Mouse (Mus musculus) gastrocnemius, adult 2 months (tissue): ENCODE results near the gene Ndufc2. TPM values are rescaled to one million over a fixed set of nuclear protein-coding genes. Genes with fewer than 3 reads are reported as not detected.

Experiments used
- DNase-seq: peaks from one replicate; pipeline ENCODE4 v3.0.0; 2022
- H3K27ac ChIP-seq: fragments of 200-600 bp; 2 replicates; pipeline ENCODE4 v1.8.1; 2022; ENCODE audit warnings: mild to moderate bottlenecking
- H3K4me3 ChIP-seq: fragments of 200-600 bp; 2 replicates; pipeline ENCODE4 v1.8.1; 2022; ENCODE audit warnings: mild to moderate bottlenecking, moderate library complexity
- CTCF ChIP-seq: fragments of 200-600 bp; IDR thresholded peaks from 2 replicates; pipeline ENCODE4 v1.8.1; 2022; ENCODE audit warnings: antibody characterized with exemption, mild to moderate bottlenecking, moderate library complexity
- intact Hi-C: fragments of 180-260 bp; cut with DNase I; formaldehyde crosslinking; loops from one replicate; pipeline ENCODE4 v1.15.1; 2025
- long read RNA-seq, 2 experiments: library from polyadenylated mRNA; stranded (forward); transcript quantifications; one replicate each; pipeline ENCODE4 v2.0.0; 2021
- total RNA-seq, 2 experiments: library from RNA; stranded (reverse); gene quantifications; 2 replicates each; pipeline ENCODE4 v1.2.3; 2021

Gene Ndufc2
- 100 to 1,000 TPM; 254 to 341 TPM for total RNA-seq
- long read RNA-seq, experiment 1, transcript Ndufc2-201 (3 exons, 683 nt): major isoform, 172 of 172 reads
- long read RNA-seq, experiment 1, partial matches to known transcripts: 0 of 172 reads
- long read RNA-seq, experiment 1, other reads (novel, unspliced or antisense): 0 of 172 reads
- long read RNA-seq, experiment 2, transcript Ndufc2-201 (3 exons, 683 nt): major isoform, 243 of 243 reads
- long read RNA-seq, experiment 2, partial matches to known transcripts: 0 of 243 reads
- long read RNA-seq, experiment 2, other reads (novel, unspliced or antisense): 0 of 243 reads

DNA sequence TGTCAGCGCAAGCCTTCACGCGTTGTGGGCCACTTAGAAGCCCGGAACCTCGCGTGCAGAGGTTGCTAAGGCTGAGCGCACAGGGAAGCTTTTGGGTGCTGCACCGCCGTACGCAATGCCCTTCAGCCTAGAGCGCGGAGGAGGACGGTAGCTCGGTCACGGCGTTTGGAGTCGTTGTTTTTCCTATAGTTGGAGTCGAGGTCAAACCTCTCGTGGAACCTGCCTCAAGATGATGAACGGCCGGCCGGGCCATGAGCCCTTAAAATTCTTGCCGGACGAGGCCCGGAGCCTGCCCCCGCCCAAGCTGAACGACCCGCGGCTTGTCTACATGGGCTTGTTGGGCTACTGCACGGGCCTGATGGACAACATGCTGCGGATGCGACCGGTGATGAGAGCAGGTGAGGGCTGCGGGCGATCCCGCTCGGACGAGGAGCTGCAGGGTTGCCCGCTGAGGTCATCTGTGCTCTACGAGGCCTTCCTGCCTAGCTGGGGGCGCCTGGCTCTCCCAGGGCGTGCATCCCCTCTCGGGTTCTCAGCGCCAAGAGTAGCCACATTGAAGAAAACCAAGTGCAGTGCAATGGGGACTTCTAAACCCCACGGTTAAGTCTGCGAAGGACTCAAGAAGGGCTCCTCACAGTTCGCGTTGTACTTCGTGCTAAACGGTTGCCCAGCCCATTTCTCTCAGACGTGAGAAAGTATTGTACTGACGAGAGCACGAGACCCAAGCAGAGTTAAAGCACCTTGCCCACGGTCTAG is at the start of gene Ndufc2:
Gene Ndufc2, plus strand, starts transcription at position 44 of the 756 bp plus-strand sequence.
- peak; percentile 87 for DNase-seq
- intact Hi-C loops: no loop called here
- Histone ChIP-seq H3K4me3 (peak within 1 kb of the TSS; percentile 85), H3K27ac (peak within 1 kb of the TSS; percentile 96)
- no peak for TF ChIP-seq CTCF

DNA sequence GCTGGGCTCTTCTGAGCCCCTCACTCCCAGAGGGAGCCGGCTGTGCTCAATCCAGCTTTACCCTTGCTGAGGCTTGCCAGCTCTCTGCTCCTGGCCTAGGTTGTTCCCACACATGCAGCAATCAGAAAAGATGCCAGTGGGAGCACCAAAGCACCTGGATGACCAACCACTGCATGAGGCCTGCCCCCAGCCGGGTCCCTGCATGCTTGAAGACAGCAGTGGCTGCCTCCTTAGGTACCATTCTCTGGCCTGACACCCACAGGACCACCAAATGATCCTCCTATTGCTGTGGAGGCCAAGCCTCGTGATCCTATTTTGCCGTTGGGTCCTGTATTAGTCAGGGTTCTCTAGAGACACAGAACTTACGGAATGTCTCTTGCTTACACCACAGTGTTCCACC is 48.9 kb upstream of the Ndufc2 start:
- no peak for TF ChIP-seq CTCF
- DNase-seq: no peak
- no peak overlapping the region for H3K27ac ChIP-seq
- H3K4me3 ChIP-seq: no peak overlapping the region
- intact Hi-C loops: no loop called here

DNA sequence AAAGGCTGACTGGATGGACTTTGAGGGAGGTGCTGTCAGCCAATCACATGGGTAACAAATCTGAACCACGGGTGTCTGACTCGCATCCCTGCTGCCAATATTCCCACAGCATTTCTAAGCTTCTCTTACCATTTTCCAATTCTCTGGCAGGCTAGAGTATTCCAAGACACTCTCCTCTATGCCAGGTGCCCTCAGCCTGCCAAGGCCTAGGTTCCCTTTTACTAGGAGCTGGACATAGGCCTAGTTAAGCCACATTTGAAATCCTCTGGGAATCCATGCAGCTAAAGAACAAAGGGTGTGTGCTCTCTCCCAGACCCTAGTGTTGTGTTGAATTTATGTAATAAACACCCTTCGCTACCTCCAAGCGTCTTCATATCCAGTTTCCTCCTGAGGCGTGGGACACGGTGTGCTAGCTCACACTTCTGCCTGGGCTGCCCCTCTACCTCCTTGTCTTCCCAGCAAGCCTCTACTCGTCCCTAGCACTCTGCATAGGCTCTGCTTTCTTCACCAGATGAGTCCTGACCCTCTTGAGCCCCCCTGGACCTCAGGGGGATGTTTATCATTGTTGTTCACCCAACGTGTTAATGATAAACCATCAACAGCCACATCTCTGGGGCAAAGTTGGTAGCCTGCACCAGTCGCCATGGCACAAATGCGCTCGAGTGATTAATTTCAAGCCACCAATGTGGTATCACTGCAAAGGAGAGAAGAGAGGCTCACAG is 47.9 kb upstream of the Ndufc2 start:
- no peak for DNase-seq
- TF ChIP-seq CTCF: no peak
- intact Hi-C loops: no loop called here
- H3K4me3 ChIP-seq: no peak overlapping the region
- H3K27ac ChIP-seq: no peak overlapping the region

DNA sequence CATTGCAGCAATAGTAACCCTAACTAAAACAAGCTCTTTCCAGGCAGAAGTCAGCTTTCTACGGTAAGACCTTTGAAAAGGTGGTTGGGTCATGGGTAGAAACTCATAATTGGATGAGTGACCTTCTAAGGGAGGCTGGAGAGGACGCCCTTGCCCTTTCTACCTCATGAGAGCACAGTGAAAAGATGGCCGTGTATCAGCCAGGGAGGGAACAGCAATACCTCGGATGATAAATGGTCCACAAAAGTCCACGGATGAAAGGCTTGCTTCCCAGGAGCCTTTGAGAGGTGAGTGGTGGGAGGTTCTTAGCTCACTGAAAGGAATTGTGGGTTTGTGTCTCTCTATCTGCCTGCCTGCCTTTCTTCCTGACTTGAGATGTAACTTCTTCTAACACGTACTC is 46.4 kb upstream of the Ndufc2 start:
- intact Hi-C loops: no loop called here
- H3K4me3 ChIP-seq: no peak overlapping the region
- no peak for DNase-seq
- no peak overlapping the region for H3K27ac ChIP-seq
- TF ChIP-seq CTCF: no peak

DNA sequence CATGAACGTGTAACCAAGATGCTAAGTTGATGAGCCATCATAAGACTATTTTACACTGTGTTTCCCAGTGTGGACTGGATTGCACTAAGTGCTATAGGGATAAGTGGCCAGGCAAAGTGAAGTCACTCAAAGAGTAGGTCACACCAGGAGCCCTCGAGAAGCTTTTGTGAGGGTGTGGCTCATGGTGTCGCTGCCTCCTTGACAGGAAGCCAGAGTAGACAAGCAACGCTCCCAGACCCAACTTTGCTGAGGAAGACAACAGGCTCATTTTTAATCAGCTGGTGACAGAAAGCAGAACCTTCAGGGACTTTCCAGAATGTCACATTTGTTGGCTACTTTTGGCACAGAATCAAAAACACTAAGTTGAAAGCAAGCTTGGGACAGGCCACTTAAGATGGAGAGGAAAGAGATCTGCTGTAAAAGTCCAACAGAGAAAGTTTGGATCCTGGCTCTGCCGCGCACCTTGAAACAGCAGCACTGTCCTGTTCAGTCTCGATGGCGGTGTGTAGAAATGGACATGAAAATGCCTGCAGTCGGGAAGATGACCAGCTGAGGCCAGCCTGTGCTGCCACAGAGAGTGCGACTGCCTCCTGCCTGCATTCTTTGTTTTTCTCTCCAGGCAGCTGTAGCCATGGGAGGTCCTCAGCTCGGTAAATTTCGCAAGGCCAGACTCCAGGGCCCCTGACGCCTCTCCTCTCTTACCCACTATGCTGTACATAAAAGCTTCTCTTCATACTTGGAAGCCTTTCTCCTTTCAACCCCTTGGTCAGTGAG is 44.5 kb upstream of the Ndufc2 start:
- H3K27ac ChIP-seq: peak overlapping the region; percentile 70
- no peak overlapping the region for H3K4me3 ChIP-seq
- DNase-seq: no peak
- intact Hi-C loops: no loop called here
- TF ChIP-seq CTCF: no peak

DNA sequence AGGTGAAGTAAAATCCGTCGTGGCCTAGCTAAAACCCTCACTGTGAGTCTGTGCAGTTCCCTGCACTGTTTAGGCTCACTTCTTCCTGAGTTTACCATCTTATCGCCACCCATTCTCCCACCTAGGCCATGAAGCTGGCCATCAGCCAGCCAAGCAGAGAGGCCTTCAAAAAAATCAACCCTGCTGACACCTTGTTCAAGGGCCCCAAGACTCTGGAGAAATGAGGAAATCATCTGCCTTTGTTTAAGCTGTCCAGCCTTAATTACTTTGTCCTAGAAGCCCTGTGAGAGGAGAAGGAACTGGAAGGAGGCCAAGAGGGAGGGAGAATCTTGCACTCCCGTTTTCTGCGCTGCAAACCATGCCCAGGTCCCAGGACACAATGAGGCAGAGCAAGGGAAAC is 43.5 kb upstream of the Ndufc2 start:
- TF ChIP-seq CTCF: no peak
- intact Hi-C loops: no loop called here

GRCm38 (mm10) chr7:97356875-97357276 is 42.9 kb upstream of the Ndufc2 start:
- Histone ChIP-seq H3K27ac (peak overlapping the region; percentile 70), H3K4me3 (no peak overlapping the region)
- DNase-seq: peak; percentile 81
- intact Hi-C loops: no loop called here
- no peak for TF ChIP-seq CTCF

More for the DNA sequence above, 43.5 kb upstream of the Ndufc2 start:
- Histone ChIP-seq H3K27ac (peak overlapping the region; percentile 70), H3K4me3 (no peak overlapping the region)
- DNase-seq: no peak

GRCm38 (mm10) chr7:97357840-97358239 is 42.0 kb upstream of the Ndufc2 start:
- no peak for TF ChIP-seq CTCF
- Histone ChIP-seq H3K4me3 (no peak overlapping the region), H3K27ac (peak overlapping the region; percentile 70; the same call in 1 of the 2 replicates)
- intact Hi-C loops: no loop called here
- DNase-seq: no peak

DNA sequence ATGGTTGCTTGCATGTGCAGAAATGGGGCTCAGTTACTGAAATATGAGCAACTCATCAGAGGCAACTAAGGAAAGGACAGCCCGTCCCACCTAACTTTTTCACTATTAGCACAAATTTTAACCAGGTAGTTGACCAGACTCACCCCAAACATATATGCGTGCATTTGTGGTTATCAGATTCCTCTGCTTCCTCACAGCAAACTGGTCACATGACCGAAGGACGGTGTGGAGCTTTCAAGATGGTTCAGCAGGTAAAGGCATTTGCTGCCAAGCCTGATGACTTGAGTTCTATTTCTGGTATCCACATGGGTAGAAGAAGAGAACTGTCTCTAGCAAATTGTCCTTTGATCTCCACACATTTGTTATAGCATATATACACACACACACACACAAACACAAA is 41.5 kb upstream of the Ndufc2 start:
- intact Hi-C loops: no loop called here
- no peak overlapping the region for H3K27ac ChIP-seq
- H3K4me3 ChIP-seq: no peak overlapping the region
- DNase-seq: no peak
- no peak for TF ChIP-seq CTCF

- no peak for TF ChIP-seq CTCF
- no peak overlapping the region for H3K27ac ChIP-seq
- intact Hi-C loops: no loop called here
- H3K4me3 ChIP-seq: no peak overlapping the region
- no peak for DNase-seq
Measured at GRCm38 (mm10) chr7:97360166-97360565, 39.6 kb upstream of the Ndufc2 start.

GRCm38 (mm10) chr7:97360955-97361354 is 38.8 kb upstream of the Ndufc2 start:
- intact Hi-C loops: no loop called here
- Histone ChIP-seq H3K4me3 (no peak overlapping the region), H3K27ac (no peak overlapping the region)
- no peak for TF ChIP-seq CTCF
- DNase-seq: no peak

DNA sequence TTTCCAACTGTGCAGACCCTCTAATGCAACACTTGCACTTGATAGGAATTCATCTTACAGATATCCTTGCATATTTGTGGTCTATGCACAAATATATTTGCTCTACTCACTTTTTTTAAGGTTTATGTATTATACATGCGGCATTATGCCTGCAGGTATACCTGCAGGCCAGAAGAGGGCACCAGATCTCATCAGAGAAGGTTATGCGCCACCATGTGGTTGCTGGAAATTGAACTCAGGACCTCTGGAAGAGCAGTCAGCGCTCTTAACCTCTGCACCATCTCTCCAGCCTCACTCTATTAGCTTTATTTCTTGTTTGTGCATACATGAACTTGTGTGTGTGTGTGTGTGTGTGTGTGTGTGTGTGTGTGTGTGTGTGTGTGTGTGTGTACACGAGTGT is 38.3 kb upstream of the Ndufc2 start:
- intact Hi-C loops: no loop called here
- H3K4me3 ChIP-seq: no peak overlapping the region
- H3K27ac ChIP-seq: no peak overlapping the region
- no peak for DNase-seq
- peak; percentile 73 for TF ChIP-seq CTCF
